Mouse (Mus musculus) lung, postnatal 0 days (tissue): ENCODE measurements at regions not wholly inside any gene's neighbourhood (a gene's known extent, or its start where the extent isn't known, plus 50 kb on each side); places are given as distances from the start of the nearest gene placed in this dataset.
"Not testable (repeated sequence)": the region's sequence is repeated elsewhere in the genome, so short reads cannot be mapped to it uniquely, and the experiment has no call there.

Experiments
- ATAC-seq: fragments of 200-750 bp; cut with Nextera tagmentation; 2 replicates; pipeline ENCODE4 v1.8.0; 2017; ENCODE audit warnings: moderate library complexity
- DNase-seq: peaks from one replicate; pipeline ENCODE4 v3.0.0-alpha.2; 2016; ENCODE audit warnings: low spot score
- H3K27ac ChIP-seq: fragments of 300-500 bp; sonication (generic); 2 replicates; pipeline ENCODE4 v1.5.1; 2014; ENCODE audit warnings: antibody characterized with exemption, mild to moderate bottlenecking, low read length, mixed read lengths
- H3K27me3 ChIP-seq: fragments of 300-500 bp; sonication (generic); replicated peaks from 2 replicates; pipeline ENCODE4 v1.6.1; 2014; ENCODE audit warnings: low read length, mixed read lengths; ENCODE audit not compliant: insufficient read depth
- H3K36me3 ChIP-seq: fragments of 300-500 bp; sonication (generic); 2 replicates; pipeline ENCODE4 v1.6.1; 2014; ENCODE audit warnings: low read length, mixed read lengths; ENCODE audit not compliant: insufficient read depth
- H3K4me1 ChIP-seq: fragments of 300-500 bp; sonication (generic); 2 replicates; pipeline ENCODE4 v1.6.1; 2014; ENCODE audit warnings: antibody characterized with exemption, low read depth, low read length, mixed read lengths; ENCODE audit not compliant: insufficient read depth
- H3K4me2 ChIP-seq: fragments of 300-500 bp; sonication (generic); replicated peaks from 2 replicates; pipeline ENCODE4 v1.6.1; 2014; ENCODE audit warnings: low read depth, mild to moderate bottlenecking, low read length, moderate library complexity, mixed read lengths
- H3K4me3 ChIP-seq: fragments of 300-500 bp; sonication (generic); 2 replicates; pipeline ENCODE4 v1.5.1; 2014; ENCODE audit warnings: low read depth, low read length
- H3K9ac ChIP-seq: fragments of 300-500 bp; sonication (generic); replicated peaks from 2 replicates; pipeline ENCODE4 v1.6.1; 2014; ENCODE audit warnings: low read depth, mild to moderate bottlenecking
- H3K9me3 ChIP-seq: fragments of 300-500 bp; sonication (generic); 2 replicates; pipeline ENCODE4 v1.6.1; 2016; ENCODE audit warnings: low read length, mixed read lengths
- CTCF ChIP-seq: IDR thresholded peaks from 2 replicates; pipeline ENCODE4 v1.5.1; 2016; ENCODE audit warnings: antibody characterized with exemption, mild to moderate bottlenecking
- EP300 ChIP-seq: IDR thresholded peaks from 2 replicates; pipeline ENCODE4 v1.6.1; 2016; ENCODE audit warnings: antibody characterized with exemption, mild to moderate bottlenecking, control low read depth
- WGBS: fragments of 180-500 bp; shearing (Covaris S2); extraction: QIAGEN DNeasy Blood & Tissue Kit; methylation state at CpG from one replicate; pipeline ENCODE4 v1.1.7; 2014; 5-methylcytosine and 5-hydroxymethylcytosine counted together

GRCm38 (mm10) chr1:83811162-83811561, 403.2 kb upstream of the Sphkap start:
- H3K27ac ChIP-seq, H3K4me1 ChIP-seq, H3K27me3 ChIP-seq, H3K36me3 ChIP-seq, H3K9me3 ChIP-seq, H3K4me2 ChIP-seq, H3K4me3 ChIP-seq, DNase-seq, ATAC-seq, H3K9ac ChIP-seq: not testable (repeated sequence)
- TF ChIP-seq CTCF: peak; percentile 53
- 36% methylated on average over 5 of the region's 6 CpGs for WGBS

DNA sequence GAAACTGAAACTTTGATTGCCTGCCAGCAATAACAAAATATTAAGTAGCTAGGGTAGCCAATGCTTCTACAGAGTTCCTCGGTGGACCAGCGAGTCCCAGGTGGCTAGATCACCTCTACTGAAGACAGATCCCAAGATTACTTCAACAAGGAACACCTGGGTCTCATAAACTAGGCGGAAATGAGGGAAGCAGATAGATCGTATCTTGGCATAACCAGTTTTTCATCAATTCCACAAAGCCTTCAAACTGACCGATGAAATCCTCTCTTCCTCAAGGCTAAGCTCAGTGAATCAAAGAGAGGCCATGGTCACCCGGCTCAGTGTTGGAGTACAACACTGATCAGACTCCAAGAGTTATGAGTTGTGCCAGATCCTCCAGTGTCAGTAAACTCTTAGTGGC, 400.4 kb upstream of the Sphkap start:
- ATAC-seq (no peak), DNase-seq (no peak)
- TF ChIP-seq CTCF (no peak), EP300 (no peak)
- H3K4me3 ChIP-seq: no peak overlapping the region
- no peaks in the 10 kb centered on the region for H3K9me3 ChIP-seq
- 89% methylated on average over 6 of the region's 6 CpGs for WGBS
- no peak overlapping the region for H3K4me2 ChIP-seq
- no peaks in the 10 kb centered on the region for H3K27me3 ChIP-seq
- H3K9ac ChIP-seq: no peak overlapping the region
- H3K4me1 ChIP-seq: no peaks in the 10 kb centered on the region
- no peaks in the 10 kb centered on the region for H3K36me3 ChIP-seq
- H3K27ac ChIP-seq: no peak overlapping the region

GRCm38 (mm10) chr1:83803345-83804041, 395.5 kb upstream of the Sphkap start:
- no peak for TF ChIP-seq CTCF
- no peak for TF ChIP-seq EP300
- H3K36me3 ChIP-seq: no peaks in the 10 kb centered on the region
- ATAC-seq (no peak), DNase-seq (no peak)
- H3K9me3 ChIP-seq: no peaks in the 10 kb centered on the region
- H3K4me2 ChIP-seq: no peak overlapping the region
- WGBS: 72% methylated on average over 2 of the region's 2 CpGs
- no peaks in the 10 kb centered on the region for H3K4me1 ChIP-seq
- H3K27ac ChIP-seq: no peak overlapping the region
- H3K4me3 ChIP-seq: no peak overlapping the region
- no peaks in the 10 kb centered on the region for H3K27me3 ChIP-seq
- no peak overlapping the region for H3K9ac ChIP-seq

GRCm38 (mm10) chr1:83801759-83802158, 393.8 kb upstream of the Sphkap start:
- ATAC-seq: peak; percentile 63

GRCm38 (mm10) chr1:83796961-83797891, 389.2 kb upstream of the Sphkap start:
- DNase-seq: peak; percentile 90
- peak; percentile 98 for TF ChIP-seq EP300
- no peak for TF ChIP-seq CTCF
- Histone ChIP-seq H3K4me3 (no peak overlapping the region), H3K9ac (no peak overlapping the region), H3K9me3 (no peaks in the 10 kb centered on the region), H3K4me2 (no peak overlapping the region), H3K4me1 (no peaks in the 10 kb centered on the region), H3K27ac (peak overlapping the region; percentile 49), H3K27me3 (no peaks in the 10 kb centered on the region), H3K36me3 (no peaks in the 10 kb centered on the region)
- ATAC-seq: peak; percentile 74
- WGBS: 44% methylated on average over 7 of the region's 7 CpGs

More at GRCm38 (mm10) chr1:83801759-83802158, 393.8 kb upstream of the Sphkap start:
- Histone ChIP-seq H3K27ac (no peak overlapping the region), H3K27me3 (no peaks in the 10 kb centered on the region), H3K4me1 (no peaks in the 10 kb centered on the region), H3K9me3 (no peaks in the 10 kb centered on the region), H3K36me3 (no peaks in the 10 kb centered on the region), H3K4me2 (no peak overlapping the region), H3K4me3 (no peak overlapping the region), H3K9ac (no peak overlapping the region)
- TF ChIP-seq CTCF: no peak
- no peak for TF ChIP-seq EP300
- DNase-seq: peak; percentile 59

- no peak for DNase-seq
- no peaks in the 10 kb centered on the region for H3K27me3 ChIP-seq
- H3K9me3 ChIP-seq: no peaks in the 10 kb centered on the region
- no peak overlapping the region for H3K9ac ChIP-seq
- no peak overlapping the region for H3K4me2 ChIP-seq
- H3K27ac ChIP-seq: no peak overlapping the region
- no peak overlapping the region for H3K4me3 ChIP-seq
- H3K4me1 ChIP-seq: no peaks in the 10 kb centered on the region
- no peaks in the 10 kb centered on the region for H3K36me3 ChIP-seq
- ATAC-seq: no peak
- 30% methylated on average over 1 of the region's 1 CpGs for WGBS
- TF ChIP-seq CTCF (no peak), EP300 (no peak)
Measured at GRCm38 (mm10) chr1:83777151-83777550, 369.2 kb upstream of the Sphkap start.
